Mouse (Mus musculus) neural tube, embryonic 14.5 days (tissue): ENCODE results near the gene Hist1h2bn. TPM values are rescaled to one million over a fixed set of nuclear protein-coding genes. Genes with fewer than 3 reads are reported as not detected.
"Not testable (repeated sequence)": the region's sequence is repeated elsewhere in the genome, so short reads cannot be mapped to it uniquely, and the experiment has no call there.

ENCODE experiments used
- ATAC-seq: fragments of 200-750 bp; cut with Nextera tagmentation; 2 replicates; pipeline ENCODE4 v1.8.0; 2017; ENCODE audit warnings: low read depth, mild to moderate bottlenecking, moderate TSS enrichment, moderate library complexity
- H3K27ac ChIP-seq: fragments of 300-500 bp; sonication (generic); 2 replicates; pipeline ENCODE4 v1.5.1; 2014; ENCODE audit warnings: low read depth, mild to moderate bottlenecking, control low read depth, low read length, moderate library complexity, mixed read lengths
- H3K27me3 ChIP-seq: fragments of 300-500 bp; sonication (generic); 2 replicates; pipeline ENCODE4 v1.6.1; 2014; ENCODE audit warnings: low read length; ENCODE audit not compliant: control insufficient read depth, insufficient read depth
- H3K36me3 ChIP-seq: fragments of 300-500 bp; sonication (generic); 2 replicates; pipeline ENCODE4 v1.6.1; 2014; ENCODE audit warnings: low read length, mixed read lengths; ENCODE audit not compliant: control insufficient read depth, insufficient read depth
- H3K4me1 ChIP-seq: fragments of 300-500 bp; sonication (generic); 2 replicates; pipeline ENCODE4 v1.6.1; 2014; ENCODE audit warnings: low read length; ENCODE audit not compliant: control insufficient read depth, insufficient read depth
- H3K4me2 ChIP-seq: fragments of 300-500 bp; sonication (generic); 2 replicates; pipeline ENCODE4 v1.6.1; 2014; ENCODE audit warnings: mild to moderate bottlenecking, low read depth, low read length, control low read depth
- H3K4me3 ChIP-seq: fragments of 300-500 bp; sonication (generic); 2 replicates; pipeline ENCODE4 v1.5.1; 2014; ENCODE audit warnings: low read depth, low read length, control low read depth, mixed read lengths
- H3K9ac ChIP-seq: fragments of 300-500 bp; sonication (generic); replicated peaks from 2 replicates; pipeline ENCODE4 v1.6.1; 2014; ENCODE audit warnings: low read depth, mild to moderate bottlenecking, control low read depth, low read length, mixed read lengths
- H3K9me3 ChIP-seq: fragments of 300-500 bp; sonication (generic); 2 replicates; pipeline ENCODE4 v1.6.1; 2016; ENCODE audit warnings: low read length; ENCODE audit not compliant: control insufficient read depth
- WGBS: fragments of 180-500 bp; shearing (Covaris S2); extraction: QIAGEN DNeasy Blood & Tissue Kit; methylation state at CpG from one replicate; pipeline ENCODE4 v1.1.7; 2014; 5-methylcytosine and 5-hydroxymethylcytosine counted together
- polyA plus RNA-seq: library from polyadenylated mRNA; unstranded; fragments of >200 nt; fragmentation: Nextera tagmentation; extraction: Ambion mirVana; gene quantifications from 2 replicates; pipeline ENCODE4 v1.2.1, GENCODE M21; 2014

Gene Hist1h2bn
- 1.0 TPM in 1 of 2 replicates, not detected in the other for polyA plus RNA-seq

DNA sequence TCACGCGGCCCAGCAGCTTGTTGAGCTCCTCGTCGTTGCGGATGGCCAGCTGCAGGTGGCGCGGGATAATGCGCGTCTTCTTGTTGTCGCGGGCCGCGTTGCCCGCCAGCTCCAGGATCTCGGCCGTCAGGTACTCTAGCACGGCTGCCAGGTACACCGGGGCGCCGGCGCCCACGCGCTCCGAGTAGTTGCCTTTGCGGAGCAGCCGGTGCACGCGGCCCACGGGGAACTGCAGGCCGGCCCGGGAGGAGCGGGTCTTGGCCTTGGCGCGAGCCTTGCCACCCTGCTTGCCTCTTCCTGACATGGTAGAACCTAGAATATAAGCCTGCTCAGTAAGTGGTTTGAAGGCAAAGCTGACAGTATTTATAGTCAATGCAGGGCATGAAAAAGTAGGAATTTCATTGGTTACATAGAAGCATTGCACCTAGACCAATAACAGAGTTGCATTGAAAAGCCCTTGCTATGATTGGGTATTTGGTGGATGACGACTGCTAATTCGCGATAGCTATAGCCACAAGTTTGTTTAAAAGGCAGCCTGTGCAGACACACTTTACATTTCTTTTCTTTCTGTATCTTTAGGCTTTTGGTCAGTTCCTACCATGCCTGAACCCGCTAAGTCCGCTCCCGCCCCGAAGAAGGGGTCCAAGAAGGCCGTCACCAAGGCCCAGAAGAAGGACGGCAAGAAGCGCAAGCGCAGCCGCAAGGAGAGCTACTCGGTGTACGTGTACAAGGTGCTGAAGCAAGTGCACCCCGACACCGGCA is at the start of gene Hist1h2bn, which contains the start of gene Hist1h2ak:
Gene Hist1h2bn, plus strand, starts transcription at position 600 of the 762 bp plus-strand sequence.
Gene Hist1h2ak, minus strand, starts transcription at position 304 of the 762 bp plus-strand sequence.
- under 1% methylated on average over 37 of the region's 50 CpGs for WGBS
- Histone ChIP-seq H3K27ac (peak within 1 kb of the TSS; percentile 85), H3K9ac (peak within 1 kb of the TSS; percentile 48), H3K4me1 (peaks cover 25% of the 10 kb centered on the region), H3K4me2 (peak within 1 kb of the TSS; percentile 71), H3K4me3 (peak within 1 kb of the TSS; percentile 38)
- peak; percentile 97 for ATAC-seq
- not testable (repeated sequence) for H3K27me3 ChIP-seq, H3K36me3 ChIP-seq, H3K9me3 ChIP-seq

- Histone ChIP-seq H3K4me3 (no peak overlapping the region), H3K27me3 (no peaks in the 10 kb centered on the region), H3K4me2 (no peak overlapping the region), H3K9me3 (no peaks in the 10 kb centered on the region), H3K36me3 (no peaks in the 10 kb centered on the region), H3K9ac (no peak overlapping the region), H3K4me1 (no peaks in the 10 kb centered on the region), H3K27ac (no peak overlapping the region)
- ATAC-seq = no peak
- 75% methylated on average over 4 of the region's 4 CpGs for WGBS
Measured at GRCm38 (mm10) chr13:21706669-21707068, 47.3 kb upstream of the Hist1h2bn start.

DNA sequence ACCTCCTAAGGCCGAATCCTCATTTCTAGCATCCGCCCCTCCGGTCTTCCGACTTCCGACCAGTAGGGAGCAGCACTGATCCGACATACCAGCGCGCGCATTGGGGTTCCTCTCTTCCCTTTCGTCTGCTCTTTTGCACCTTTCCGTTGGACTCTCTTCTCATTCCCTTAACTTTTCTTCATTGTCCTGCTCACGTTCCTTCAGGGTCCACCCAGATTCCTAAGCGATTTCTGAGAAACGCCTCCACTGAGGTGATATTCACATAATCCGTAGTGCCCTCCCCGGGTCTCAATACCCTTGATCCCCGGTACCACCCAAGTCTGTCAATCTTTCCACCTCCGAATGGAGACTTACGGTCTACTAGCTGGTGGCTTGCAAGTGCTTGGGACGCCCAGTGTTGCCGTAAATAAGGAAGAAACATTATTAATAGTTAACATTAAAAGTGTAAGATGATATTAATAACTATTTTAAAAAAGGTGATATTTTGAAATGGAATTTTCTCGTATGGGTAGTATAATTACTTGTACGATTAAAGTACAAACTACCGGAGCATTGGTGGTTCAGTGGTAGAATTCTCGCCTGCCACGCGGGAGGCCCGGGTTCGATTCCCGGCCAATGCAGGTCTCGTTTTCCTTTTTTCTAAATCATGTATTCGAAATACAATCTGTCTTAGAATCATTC is 43.8 kb upstream of the Hist1h2bn start:
- Histone ChIP-seq H3K4me2 (peak overlapping the region; percentile 31; the same call in 1 of the 2 replicates), H3K9ac (peak overlapping the region; percentile 41), H3K36me3 (no peaks in the 10 kb centered on the region), H3K27ac (peak overlapping the region; percentile 55; the same call in 1 of the 2 replicates), H3K9me3 (no peaks in the 10 kb centered on the region), H3K4me1 (peaks cover 4% of the 10 kb centered on the region; the same call in 1 of the 2 replicates), H3K4me3 (peak overlapping the region; percentile 58), H3K27me3 (no peaks in the 10 kb centered on the region)
- WGBS = under 1% methylated on average over 32 of the region's 32 CpGs
- ATAC-seq = peak; percentile 89

DNA sequence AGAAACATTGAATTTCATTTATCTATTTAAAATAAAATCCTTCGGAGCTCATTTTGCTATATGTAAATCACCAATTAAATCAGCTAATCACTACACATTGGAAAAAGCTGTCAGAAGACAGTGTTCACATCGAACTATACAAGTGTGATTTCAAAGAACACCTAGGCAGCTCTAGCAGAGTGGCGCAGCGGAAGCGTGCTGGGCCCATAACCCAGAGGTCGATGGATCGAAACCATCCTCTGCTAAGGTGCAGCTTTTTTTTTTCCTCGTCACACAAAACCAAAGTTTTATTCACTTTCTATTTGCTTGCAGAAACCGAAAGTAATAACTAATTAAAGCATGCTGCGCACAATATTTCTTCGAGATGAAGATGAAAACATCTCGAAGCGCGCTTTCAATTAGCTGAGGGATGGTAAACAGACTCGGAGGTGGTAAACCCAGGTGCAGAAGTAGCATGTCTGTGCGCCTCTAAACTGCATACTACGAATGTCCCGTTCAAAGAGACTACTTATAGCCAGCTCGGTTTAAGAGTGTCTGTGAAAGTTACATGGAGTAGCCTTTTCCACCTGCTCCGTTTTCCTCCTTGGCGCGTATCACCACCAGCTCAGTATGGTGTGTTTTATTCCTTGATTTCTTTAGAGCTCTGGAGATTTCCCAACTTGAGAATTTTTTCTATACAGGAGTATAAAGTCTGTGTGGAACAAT is 43.0 kb upstream of the Hist1h2bn start:
- H3K4me2 ChIP-seq = peak overlapping the region; percentile 73
- peaks cover 8% of the 10 kb centered on the region; the same call in 1 of the 2 replicates for H3K4me1 ChIP-seq
- ATAC-seq = peak; percentile 89
- 2% methylated on average over 22 of the region's 22 CpGs for WGBS
- H3K9ac ChIP-seq = no peak overlapping the region; the same call in 1 of the 2 replicates
- H3K9me3 ChIP-seq = no peaks in the 10 kb centered on the region
- no peaks in the 10 kb centered on the region for H3K36me3 ChIP-seq
- no peaks in the 10 kb centered on the region for H3K27me3 ChIP-seq
- H3K27ac ChIP-seq = no peak overlapping the region
- peak overlapping the region; percentile 58 for H3K4me3 ChIP-seq

DNA sequence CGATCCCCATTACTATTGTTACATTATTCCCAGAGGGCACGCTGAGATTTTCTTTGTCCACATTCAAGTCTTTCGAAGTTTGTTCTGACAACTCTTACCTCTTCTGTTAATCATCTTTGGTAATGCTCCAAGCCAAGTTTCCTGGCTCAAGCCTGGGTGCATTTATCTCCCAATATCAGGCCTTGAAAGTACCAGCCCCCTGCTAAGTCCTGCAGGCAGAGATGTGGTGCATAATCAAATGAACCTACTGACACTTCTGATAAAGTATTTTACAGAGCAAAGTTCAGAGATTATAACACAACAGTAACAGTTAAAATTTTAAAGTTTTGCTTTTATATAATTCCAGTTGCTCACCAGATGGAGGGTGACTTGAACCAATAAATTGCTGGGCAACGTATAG is 42.2 kb upstream of the Hist1h2bn start:
- Histone ChIP-seq H3K4me1 (peaks cover 8% of the 10 kb centered on the region; the same call in 1 of the 2 replicates), H3K27ac (no peak overlapping the region), H3K4me3 (peak overlapping the region; percentile 58), H3K36me3 (no peaks in the 10 kb centered on the region), H3K9me3 (no peaks in the 10 kb centered on the region), H3K27me3 (no peaks in the 10 kb centered on the region), H3K4me2 (peak overlapping the region; percentile 73), H3K9ac (no peak overlapping the region)
- ATAC-seq = no peak
- WGBS = 27% methylated on average over 4 of the region's 4 CpGs

DNA sequence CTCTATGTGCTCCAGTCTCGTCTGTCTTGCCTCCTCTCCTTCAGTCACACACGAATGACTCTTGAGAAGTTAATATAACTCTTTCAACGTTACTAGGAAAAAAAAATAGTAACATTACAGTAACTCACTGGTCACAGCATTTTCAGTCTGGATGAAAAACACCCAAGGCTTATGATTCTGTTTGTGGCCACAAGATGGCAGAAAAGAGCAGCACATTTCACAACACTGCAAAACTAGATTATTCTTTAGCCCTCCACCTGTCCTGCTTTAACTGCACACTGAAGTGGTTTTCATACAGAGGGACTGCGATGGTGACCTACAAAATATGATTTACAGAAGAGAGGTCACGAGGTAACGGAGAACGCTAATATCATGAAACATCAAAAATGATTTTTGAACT is 39.2 kb upstream of the Hist1h2bn start:
- Histone ChIP-seq H3K4me3 (peak overlapping the region; percentile 37; the same call in 1 of the 2 replicates), H3K4me2 (peak overlapping the region; percentile 76), H3K4me1 (peaks cover 17% of the 10 kb centered on the region), H3K27ac (no peak overlapping the region), H3K36me3 (no peaks in the 10 kb centered on the region), H3K9ac (no peak overlapping the region), H3K9me3 (no peaks in the 10 kb centered on the region), H3K27me3 (no peaks in the 10 kb centered on the region)
- WGBS = 2% methylated on average over 7 of the region's 7 CpGs
- no peak for ATAC-seq

DNA sequence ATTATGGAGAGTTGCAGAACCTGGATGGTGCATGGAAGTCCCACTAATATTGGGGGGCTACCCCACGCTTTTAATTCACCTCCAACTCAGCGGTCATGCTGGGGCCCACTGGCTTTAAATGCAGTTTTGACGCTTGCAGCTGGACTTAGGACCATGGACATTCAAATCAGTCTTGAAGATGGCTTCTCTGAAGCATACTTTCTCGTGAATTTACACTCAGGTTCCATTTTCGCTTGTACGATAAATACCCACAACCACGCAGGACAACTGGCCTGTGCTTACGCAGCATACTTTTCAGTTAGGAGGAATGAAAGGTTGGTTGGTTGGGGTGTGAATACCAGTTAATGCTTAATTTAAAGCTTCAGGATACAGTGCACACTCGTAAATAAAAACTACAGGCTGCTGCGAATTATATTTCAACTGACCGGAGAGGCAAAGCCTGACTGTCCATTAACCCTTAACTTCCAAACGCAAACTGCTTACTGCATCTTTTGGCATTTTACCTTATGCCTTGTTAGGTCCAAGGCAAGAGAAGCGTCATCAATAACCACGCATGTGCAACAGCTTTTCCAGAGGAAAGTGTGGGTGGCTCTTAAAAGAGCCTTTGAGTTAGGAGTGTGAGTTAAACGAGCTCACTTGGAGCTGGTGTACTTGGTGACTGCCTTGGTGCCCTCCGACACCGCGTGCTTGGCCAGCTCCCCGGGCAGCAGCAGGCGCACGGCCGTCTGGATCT is 38.6 kb upstream of the Hist1h2bn start:
- peaks cover 17% of the 10 kb centered on the region for H3K4me1 ChIP-seq
- no peaks in the 10 kb centered on the region for H3K9me3 ChIP-seq
- under 1% methylated on average over 19 of the region's 22 CpGs for WGBS
- ATAC-seq = no peak
- H3K27me3 ChIP-seq = no peaks in the 10 kb centered on the region
- peak overlapping the region; percentile 37 for H3K4me3 ChIP-seq
- no peak overlapping the region; the same call in 1 of the 2 replicates for H3K9ac ChIP-seq
- peak overlapping the region; percentile 76 for H3K4me2 ChIP-seq
- peak overlapping the region; percentile 13; the same call in 1 of the 2 replicates for H3K27ac ChIP-seq
- H3K36me3 ChIP-seq = no peaks in the 10 kb centered on the region

DNA sequence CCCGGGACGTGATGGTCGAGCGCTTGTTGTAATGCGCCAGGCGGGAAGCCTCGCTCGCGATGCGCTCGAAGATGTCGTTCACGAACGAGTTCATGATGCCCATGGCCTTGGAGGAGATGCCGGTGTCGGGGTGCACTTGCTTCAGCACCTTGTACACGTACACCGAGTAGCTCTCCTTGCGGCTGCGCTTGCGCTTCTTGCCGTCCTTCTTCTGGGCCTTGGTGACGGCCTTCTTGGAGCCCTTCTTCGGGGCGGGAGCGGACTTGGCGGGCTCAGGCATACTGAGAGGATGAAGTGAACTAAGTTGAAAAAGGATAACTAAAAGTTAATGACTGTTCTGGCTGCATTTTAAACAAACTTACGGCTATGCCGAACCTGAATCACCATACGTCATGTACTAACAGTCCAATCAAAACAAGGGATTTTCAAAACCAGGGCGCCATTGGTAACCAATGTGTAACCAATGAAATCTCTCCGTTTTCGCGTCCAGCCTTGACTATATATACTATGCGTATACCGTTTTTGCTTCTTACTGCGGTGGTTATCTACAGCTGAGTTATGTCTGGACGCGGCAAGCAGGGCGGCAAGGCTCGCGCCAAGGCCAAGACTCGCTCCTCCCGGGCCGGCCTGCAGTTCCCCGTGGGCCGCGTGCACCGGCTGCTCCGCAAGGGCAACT is 37.9 kb upstream of the Hist1h2bn start, which contains the start of the genes Hist1h2bl and Hist1h2ai:
Gene Hist1h2bl, minus strand, starts transcription at position 280 of the 676 bp plus-strand sequence.
Gene Hist1h2ai, plus strand, starts transcription at position 559 of the 676 bp plus-strand sequence.
- peak within 1 kb of the TSS; percentile 92 for H3K27ac ChIP-seq
- H3K4me1 ChIP-seq = peaks cover 17% of the 10 kb centered on the region
- H3K4me3 ChIP-seq = peak within 1 kb of the TSS; percentile 37
- H3K9me3 ChIP-seq, H3K27me3 ChIP-seq, H3K36me3 ChIP-seq: not testable (repeated sequence)
- ATAC-seq = peak; percentile 94
- peak within 1 kb of the TSS; percentile 17 for H3K9ac ChIP-seq
- peak within 1 kb of the TSS; percentile 76 for H3K4me2 ChIP-seq
- WGBS = under 1% methylated on average over 29 of the region's 50 CpGs
